Mouse (Mus musculus) liver, adult (tissue): Measurements from ENCODE around the gene B830017H08Rik.

ENCODE experiments used
- GATA4 ChIP-seq: IDR thresholded peaks from 2 replicates; pipeline ENCODE4 v1.6.1; 2014; ENCODE audit warnings: mild to moderate bottlenecking, low read length; ENCODE audit not compliant: insufficient replicate concordance

B830017H08Rik gene

DNA sequence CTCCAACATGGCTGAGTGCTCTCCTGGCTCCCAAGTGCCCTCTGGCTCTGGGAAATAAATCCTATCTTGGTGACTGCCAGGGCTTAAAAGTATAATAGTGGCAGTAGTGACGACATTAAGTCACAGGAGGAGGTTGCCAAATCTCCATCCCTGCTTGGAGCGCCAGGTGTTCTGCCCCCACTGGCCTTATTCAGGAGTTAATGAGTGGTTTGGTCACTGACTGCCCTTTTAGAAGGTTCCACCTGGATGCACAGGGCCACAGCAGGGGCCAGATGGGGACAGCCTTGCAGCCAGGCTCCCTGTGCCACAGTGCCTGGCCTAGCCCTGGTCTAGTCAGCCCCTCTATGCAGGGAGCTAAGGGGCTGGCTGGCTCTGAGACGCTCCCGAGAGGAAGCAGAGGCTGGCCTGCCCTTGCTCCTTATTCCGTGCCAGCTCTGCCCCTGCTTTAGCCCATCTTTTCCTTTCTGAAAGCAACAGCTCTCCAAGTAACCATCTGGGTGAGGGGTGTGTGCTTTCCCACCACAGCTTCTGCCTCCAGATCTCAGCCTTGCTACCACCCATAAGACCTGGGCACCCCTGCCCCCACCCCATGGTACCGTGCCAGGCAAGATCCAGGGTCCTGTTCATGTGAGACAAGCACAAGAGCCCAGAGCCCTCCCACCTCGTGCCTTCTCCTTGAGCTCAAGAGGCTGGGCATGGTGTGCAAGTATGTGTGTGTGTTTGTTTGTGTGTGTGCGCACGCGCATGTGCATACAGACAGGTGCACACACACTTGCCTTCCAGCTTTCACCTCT, 2.3 kb upstream of the B830017H08Rik start:
- no peak for TF ChIP-seq GATA4

DNA sequence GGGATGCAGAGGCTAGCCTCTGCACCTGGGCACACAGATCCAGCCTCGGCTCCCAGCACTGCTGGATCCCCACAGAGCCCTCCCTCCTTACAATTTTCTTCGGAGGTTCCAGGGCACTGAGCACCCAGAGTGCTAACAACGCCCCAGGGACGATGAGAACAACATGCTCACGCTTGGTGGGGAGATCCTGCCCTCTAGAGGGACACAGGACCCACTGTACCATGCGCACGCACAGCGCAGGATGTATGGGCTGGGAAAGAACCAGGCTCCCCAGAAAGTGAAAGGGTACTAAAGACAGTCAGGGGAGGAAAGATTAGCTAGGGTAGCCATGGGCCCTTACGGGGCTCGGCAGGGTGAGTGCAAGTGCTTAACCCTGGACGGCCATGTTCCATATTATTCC, 1.1 kb upstream of the B830017H08Rik start:
- no peak for TF ChIP-seq GATA4

DNA sequence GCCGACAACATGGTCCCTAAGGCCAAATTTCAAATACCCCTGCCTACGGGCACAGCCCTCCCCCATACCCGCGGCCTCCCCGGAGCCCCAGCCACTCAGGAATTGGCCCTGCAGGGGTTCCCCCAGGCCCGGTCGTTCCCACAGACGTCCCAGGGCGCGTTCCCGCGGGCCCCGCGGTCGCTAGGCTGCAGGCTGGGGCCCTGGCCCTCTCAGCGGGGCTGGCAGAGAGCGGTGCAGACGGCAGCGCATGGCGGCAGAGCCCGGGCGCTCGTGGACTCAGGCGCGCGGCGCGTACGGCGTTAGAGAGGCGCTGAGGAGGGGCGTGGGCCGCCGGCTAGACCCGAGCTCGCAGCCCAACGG, 380 bp downstream of the B830017H08Rik start:
- no peak for TF ChIP-seq GATA4

DNA sequence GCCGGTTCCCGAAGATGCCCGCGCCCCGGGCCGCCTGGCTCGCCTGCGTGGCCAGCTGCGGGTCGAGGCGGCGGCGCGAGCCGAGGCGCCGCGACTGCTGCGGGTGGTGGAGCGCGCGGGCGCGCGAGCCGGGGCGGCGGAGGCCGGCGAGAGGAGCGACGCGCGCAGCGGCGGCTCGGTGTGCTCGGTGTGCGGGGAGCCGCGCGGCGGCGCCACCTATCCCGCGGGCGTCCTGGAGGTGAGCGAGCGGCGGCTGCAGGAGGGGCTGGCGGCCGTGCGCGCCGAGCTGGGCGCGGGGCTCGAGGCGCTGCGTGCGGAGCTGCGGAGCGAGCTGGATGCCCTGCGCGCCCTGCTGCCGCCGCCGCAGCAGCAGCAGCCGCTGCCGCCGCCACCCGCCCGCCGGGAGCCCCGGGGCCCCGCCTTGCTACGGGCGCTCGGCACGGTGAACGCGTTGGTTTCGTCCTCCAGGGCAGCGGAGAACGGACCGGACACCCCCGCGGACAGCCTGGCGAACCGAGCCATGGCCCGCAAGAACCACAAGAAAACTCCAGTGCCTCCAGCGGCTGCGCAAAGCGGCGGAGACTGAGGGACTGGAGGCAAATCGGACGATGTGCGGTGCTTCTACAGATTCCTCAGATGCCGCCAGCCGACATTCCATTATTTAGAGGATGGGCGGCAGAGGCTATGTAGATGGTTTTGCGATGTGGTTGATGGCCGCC, 919 bp downstream of the B830017H08Rik start:
- no peak for TF ChIP-seq GATA4

DNA sequence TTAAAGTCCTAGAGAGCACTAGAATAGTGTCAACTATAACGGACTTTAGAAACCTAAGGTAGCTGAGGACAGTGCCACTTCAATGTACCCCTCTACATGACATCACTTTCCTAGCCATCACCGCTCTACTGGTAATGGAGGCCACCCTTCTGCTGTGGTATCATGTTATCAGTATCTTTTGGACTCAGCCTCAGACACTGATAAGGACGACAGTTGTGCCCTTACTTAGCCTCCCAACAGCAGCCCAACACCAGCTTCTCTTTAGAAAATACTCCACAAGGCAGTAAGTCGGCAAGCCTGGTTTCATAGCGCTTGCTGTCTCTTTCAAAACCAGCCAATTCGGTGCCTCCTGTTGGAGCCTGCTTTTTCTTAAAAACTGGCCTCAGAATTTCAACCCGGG, 1.6 kb downstream of the B830017H08Rik start:
- no peak for TF ChIP-seq GATA4

DNA sequence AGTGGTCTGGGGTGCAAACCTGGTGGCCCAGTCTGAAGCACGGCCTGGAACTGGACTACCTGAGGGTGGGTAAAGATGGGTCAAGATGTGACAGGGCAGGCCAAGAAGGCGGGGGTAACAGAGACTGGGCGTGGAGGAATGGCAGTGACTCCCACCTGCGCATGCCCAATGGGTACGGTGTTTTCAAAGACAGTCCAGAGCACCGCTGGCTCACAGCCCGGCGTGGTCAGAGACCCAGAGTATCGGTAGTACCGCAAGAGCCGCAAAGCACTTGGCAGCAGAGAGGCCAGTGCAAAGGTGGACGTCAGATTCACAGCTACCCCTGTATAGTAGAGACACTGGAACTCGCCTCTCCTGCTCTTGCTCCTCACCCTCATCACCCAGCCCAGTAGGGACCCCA, 2.6 kb downstream of the B830017H08Rik start:
- TF ChIP-seq GATA4, result no peak

DNA sequence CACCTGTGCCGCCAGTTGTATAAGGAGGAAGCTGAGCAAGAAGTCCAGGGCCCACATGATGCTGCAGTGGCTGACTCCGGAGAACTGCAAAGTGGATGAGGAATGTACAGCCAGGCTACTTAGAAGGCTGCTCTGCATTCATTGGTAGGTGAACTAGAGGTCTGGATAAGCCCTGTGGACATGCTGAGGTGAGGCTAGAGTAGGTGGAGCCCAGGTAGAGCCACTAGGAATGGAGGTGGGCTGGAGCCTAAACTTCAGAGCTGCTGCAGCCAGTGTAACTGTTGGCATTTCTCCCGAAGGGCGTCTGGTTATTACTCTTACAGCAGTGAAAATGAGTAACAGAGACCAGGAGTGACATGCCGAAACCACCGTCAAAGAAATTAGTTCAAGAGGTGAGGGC, 5.1 kb downstream of the B830017H08Rik start, which contains the start of gene Car15:
Car15 (minus strand) TSS at position 314 of the 400 bp plus-strand sequence.
- TF ChIP-seq GATA4, result no peak

DNA sequence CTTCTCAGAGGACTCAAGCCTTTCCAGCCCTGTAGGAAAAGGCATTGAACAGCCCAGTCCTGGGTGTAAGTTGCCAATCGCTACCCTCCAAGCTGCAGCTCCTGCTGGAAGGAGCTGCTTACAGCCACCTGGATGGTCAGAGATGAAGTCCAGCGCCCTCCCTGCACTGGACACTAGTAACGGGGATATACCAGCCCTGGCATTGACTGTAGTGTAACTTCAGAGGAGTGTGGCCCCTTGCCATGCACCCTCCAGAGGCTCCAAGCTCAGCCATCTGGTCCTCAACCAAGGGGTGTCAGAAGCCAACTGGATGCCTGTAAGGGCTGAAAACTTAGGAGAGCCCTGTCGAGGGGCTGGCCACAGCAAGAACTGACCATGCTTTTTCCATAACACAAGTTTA, 7.1 kb downstream of the B830017H08Rik start:
- no peak for TF ChIP-seq GATA4

DNA sequence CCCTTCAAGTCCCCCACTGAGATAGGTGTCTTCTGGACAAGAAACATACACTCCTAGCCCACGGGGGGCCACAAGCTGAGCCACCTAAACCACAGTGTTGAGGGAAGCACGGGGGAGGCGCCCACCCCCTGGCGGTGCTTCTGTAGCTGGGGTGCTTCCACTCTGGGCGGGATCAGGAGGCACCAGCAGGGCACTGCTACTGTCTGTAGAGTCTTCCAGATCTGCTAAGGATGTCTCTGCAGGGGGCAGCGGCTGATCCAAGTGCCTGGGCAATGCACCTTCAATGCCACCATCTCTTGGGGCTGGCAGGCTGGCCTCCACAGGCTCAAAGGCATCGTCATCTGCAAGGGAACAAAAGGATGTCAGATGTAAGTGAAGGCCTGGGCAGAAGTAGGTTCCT, 9.5 kb downstream of the B830017H08Rik start:
- no peak for TF ChIP-seq GATA4

DNA sequence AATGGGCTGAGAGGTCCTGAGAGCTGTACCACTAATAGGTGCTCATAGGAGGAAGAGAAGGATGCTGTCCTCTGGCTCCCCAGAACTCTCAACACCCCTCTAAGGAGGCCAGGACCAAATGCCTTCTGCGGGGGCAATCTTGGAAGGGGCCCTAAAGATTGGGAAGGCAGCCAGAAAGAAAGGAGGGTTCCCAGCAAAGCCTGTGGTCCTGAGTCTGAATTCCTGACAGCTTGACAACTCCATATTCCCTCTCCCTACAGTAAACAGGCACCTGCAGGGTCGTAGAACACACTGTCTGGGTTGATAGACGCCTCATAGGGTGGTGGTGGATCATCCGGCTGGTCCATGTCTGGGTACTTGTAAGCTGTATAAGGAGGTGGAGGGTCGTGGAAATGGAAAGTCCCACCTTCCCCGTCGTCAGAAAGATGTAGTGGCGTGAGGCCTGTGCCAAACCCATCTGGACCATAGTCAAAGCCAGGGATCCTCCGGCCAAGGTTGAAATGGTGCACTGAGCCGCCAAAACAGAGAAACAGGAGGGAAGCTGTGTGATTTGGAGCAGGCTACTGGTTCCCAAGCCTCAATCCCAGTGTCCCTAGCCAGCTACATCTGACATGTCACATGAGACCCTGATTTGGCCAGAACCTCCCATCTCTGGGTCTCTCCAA, 10.9 kb downstream of the B830017H08Rik start:
- TF ChIP-seq GATA4, result no peak

DNA sequence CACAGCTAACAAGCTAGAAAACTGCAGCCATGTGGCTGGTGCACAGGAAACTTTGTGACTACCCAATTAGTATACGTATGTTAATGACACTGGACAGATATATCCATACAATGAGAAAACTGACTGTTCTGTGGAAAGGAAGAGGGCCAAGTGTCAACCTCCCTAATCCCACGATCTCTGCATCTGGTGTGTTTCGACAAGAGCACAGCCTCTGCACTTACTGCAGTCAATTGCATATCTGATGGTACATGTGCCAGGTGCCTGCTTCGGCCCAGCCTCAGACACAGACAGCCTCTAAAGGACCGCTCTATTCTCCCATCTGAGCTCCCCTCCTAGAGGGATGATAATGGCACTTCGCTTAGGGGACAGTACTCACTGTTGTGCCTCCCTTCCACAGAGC, 15.5 kb downstream of the B830017H08Rik start:
- no peak for TF ChIP-seq GATA4

DNA sequence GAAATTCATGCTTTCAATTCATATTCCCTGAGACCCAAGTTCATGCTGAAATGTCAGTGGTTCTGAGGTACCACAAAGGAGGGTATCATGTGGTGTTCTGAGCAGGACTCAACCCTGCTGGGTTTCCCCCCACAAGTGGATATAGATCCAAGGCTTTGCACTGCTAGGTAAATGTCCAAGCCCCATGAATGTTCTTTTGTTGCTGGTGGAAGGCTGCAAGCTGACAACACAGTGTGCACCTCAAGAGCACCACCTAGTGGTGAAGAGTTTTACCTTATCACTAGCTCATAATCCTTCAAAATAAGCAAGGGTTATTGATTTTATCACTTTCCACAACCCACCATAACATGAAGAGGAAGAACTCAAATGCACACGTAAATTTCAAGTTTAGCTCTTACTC, 16.0 kb downstream of the B830017H08Rik start:
- no peak for TF ChIP-seq GATA4

DNA sequence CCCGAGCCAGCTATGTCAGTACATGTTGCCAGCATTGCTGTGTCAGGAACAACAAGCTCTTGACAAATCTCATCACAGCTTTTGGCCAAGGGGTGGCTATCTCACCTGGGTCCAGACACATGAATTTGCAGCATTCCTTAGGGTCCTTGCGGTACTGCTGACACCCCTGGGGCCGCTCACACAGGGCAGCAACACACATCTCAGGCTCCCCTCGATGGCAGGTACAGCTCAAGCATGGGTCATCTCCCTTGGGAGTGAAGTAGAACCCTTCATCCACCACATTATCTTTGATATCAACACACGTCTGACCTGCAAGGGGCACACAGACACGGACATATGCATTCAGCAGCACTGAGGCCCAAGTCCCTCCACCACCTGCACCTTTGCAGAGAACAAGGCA, 16.6 kb downstream of the B830017H08Rik start:
- no peak for TF ChIP-seq GATA4

DNA sequence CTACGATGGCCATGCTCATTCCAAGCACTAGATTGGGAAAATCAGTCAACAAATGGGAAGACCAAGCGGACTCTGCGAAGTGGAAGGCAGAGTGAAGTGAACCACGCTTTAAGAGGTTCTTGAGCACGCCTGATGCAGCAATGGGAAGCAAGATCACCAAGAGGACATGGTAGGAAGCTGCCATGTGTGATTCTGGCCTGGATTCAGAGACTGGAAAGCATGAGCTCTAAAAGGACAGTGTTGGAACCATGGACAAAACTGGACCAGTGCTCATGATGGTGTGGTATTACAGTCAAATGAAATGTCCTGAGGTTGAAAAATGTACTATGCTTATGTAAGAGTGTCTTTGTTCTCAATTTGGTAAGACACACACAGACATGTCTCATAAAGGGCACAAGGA, 18.4 kb downstream of the B830017H08Rik start:
- TF ChIP-seq GATA4, result no peak

DNA sequence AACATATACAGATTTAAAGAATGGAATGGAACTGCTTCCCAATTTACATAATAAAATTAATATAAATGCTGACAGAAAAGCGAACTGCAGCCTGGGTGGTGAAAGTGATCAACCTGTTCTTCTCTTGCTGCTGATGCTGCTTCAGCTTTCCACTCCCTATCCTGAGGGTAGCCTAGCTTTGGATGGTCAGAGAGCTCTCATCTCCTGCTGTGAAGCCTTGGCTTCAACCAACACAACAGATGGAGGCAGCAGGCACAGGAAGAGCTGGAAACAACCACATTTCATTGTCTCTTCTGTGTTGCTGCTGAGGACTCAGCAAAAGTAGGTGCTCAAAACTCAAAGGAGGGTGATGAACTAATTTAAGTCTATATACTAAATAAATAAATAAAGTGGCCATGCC, 18.9 kb downstream of the B830017H08Rik start:
- TF ChIP-seq GATA4, result no peak

DNA sequence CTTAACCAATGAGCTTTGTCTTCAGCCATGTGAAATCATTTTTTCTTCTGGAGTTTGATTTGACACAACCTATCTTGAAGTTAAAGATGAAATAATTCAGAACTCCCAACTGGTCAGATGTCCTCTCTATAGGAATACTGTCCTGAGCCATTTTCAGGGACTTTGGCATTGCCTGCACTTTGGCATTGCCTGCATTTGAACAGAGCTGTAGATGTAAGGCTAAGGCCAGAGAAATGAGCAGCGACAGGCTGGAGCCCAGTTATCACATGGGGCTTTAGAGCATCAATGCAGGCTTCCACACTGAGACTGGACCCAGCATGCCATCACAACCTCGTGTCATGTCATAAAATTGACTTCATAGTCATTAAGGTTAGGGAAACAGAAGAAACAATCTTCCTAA, 20.3 kb downstream of the B830017H08Rik start:
- TF ChIP-seq GATA4, result no peak
